Mouse (Mus musculus) layer of hippocampus, adult 2 months (tissue): ENCODE data around the gene Sash1. TPM values are rescaled to one million over a fixed set of nuclear protein-coding genes. Genes with fewer than 3 reads are reported as not detected.
"Not testable (repeated sequence)": the region's sequence is repeated elsewhere in the genome, so short reads cannot be mapped to it uniquely, and the experiment has no call there.

Experiments
- DNase-seq, 2 experiments: peaks; one replicate each; pipeline ENCODE4 v3.0.0; 2022; ENCODE audit warnings: low spot score in 2 of 2
- H3K27ac ChIP-seq: fragments of 200-600 bp; 2 replicates; pipeline ENCODE4 v1.8.1; 2022
- H3K4me3 ChIP-seq: fragments of 200-600 bp; 2 replicates; pipeline ENCODE4 v1.8.1; 2022; ENCODE audit warnings: mild to moderate bottlenecking
- CTCF ChIP-seq: fragments of 200-600 bp; conservative IDR thresholded peaks from 2 replicates; pipeline ENCODE4 v1.8.1; 2022; ENCODE audit warnings: antibody characterized with exemption, mild to moderate bottlenecking, moderate library complexity
- total RNA-seq, 2 experiments: library from RNA; stranded (reverse); gene quantifications; 2 replicates each; pipeline ENCODE4 v1.2.3; 2021

Gene Sash1
- total RNA-seq, 2 experiments from 2014 or later = 75.7 to 86.0 TPM

- Histone ChIP-seq H3K4me3 (no peak overlapping the region), H3K27ac (peak overlapping the region; percentile 70)
- DNase-seq = no peak
- TF ChIP-seq CTCF = no peak
These were observed 138.2 kb downstream of the Sash1 start for GRCm38 (mm10) chr10:8747450-8748212.

- DNase-seq = no peak
- TF ChIP-seq CTCF = peak; percentile 22; the same call in 1 of the 2 replicates
- Histone ChIP-seq H3K27ac (peak overlapping the region; percentile 43; the same call in 1 of the 2 replicates), H3K4me3 (no peak overlapping the region)
These were observed 139.7 kb downstream of the Sash1 start for GRCm38 (mm10) chr10:8746082-8746696.

- Histone ChIP-seq H3K4me3 (no peak overlapping the region), H3K27ac (no peak overlapping the region)
- peak; percentile 60 to 81 for DNase-seq
- TF ChIP-seq CTCF = peak; percentile 95
These were observed 143.0 kb downstream of the Sash1 start for GRCm38 (mm10) chr10:8742872-8743271.

GRCm38 (mm10) chr10:8741505-8741904, 144.4 kb downstream of the Sash1 start:
- no peak overlapping the region for H3K4me3 ChIP-seq
- TF ChIP-seq CTCF = no peak
- H3K27ac ChIP-seq = no peak overlapping the region
- DNase-seq = no peak

GRCm38 (mm10) chr10:8740797-8741196, 145.1 kb downstream of the Sash1 start:
- Histone ChIP-seq H3K27ac (no peak overlapping the region), H3K4me3 (no peak overlapping the region)
- no peak for DNase-seq
- TF ChIP-seq CTCF = no peak

GRCm38 (mm10) chr10:8729387-8730337, 156.2 kb downstream of the Sash1 start:
- Histone ChIP-seq H3K27ac (no peak overlapping the region), H3K4me3 (no peak overlapping the region)
- no peak for DNase-seq
- TF ChIP-seq CTCF = no peak

GRCm38 (mm10) chr10:8719345-8719744, 166.5 kb downstream of the Sash1 start:
- TF ChIP-seq CTCF = no peak
- no peak for DNase-seq
- H3K4me3 ChIP-seq = no peak overlapping the region
- no peak overlapping the region for H3K27ac ChIP-seq

- no peak for DNase-seq
- H3K4me3 ChIP-seq = no peak overlapping the region
- TF ChIP-seq CTCF = peak; percentile 32
- H3K27ac ChIP-seq = no peak overlapping the region
These were observed 167.0 kb downstream of the Sash1 start for GRCm38 (mm10) chr10:8718831-8719230.

GRCm38 (mm10) chr10:8717171-8717570, 168.7 kb downstream of the Sash1 start:
- H3K4me3 ChIP-seq = no peak overlapping the region
- H3K27ac ChIP-seq = no peak overlapping the region
- TF ChIP-seq CTCF = no peak
- DNase-seq = no peak

GRCm38 (mm10) chr10:8715679-8716284, 170.1 kb downstream of the Sash1 start:
- no peak overlapping the region for H3K27ac ChIP-seq
- peak; percentile 97 for TF ChIP-seq CTCF

GRCm38 (mm10) chr10:8696636-8697035, 189.2 kb downstream of the Sash1 start:
- H3K27ac ChIP-seq, DNase-seq, H3K4me3 ChIP-seq: not testable (repeated sequence)

More at GRCm38 (mm10) chr10:8715679-8716284, 170.1 kb downstream of the Sash1 start:
- no peak overlapping the region for H3K4me3 ChIP-seq
- DNase-seq = peak; percentile 74 to 80

GRCm38 (mm10) chr10:8693996-8694500, 191.8 kb downstream of the Sash1 start:
- H3K27ac ChIP-seq = no peak overlapping the region
- TF ChIP-seq CTCF = no peak
- no peak for DNase-seq

GRCm38 (mm10) chr10:8693561-8693960, 192.3 kb downstream of the Sash1 start:
- no peak for DNase-seq
- Histone ChIP-seq H3K4me3 (no peak overlapping the region), H3K27ac (no peak overlapping the region)
- no peak for TF ChIP-seq CTCF

More at GRCm38 (mm10) chr10:8693996-8694500, 191.8 kb downstream of the Sash1 start:
- H3K4me3 ChIP-seq = no peak overlapping the region
